Mouse (Mus musculus) activated CD4-positive, CD25-positive, alpha-beta regulatory T cell, adult 4 months (primary cell): ENCODE results near the gene Slc16a13. TPM values are rescaled to one million over a fixed set of nuclear protein-coding genes. Genes with fewer than 3 reads are reported as not detected.

ENCODE experiments used
- ATAC-seq: one replicate; pipeline ENCODE4 v1.8.0; 2017
- polyA plus RNA-seq, 2 experiments: library from polyadenylated mRNA; unstranded; fragments of 100-300 nt; shearing (Covaris generic); gene quantifications; one replicate each; pipeline ENCODE4 v1.2.1; 2017

Gene Slc16a13
- polyA plus RNA-seq, 2 experiments from 2014 or later, result 2.6 to 4.1 TPM

GRCm38 (mm10) chr11:70210681-70211080 is 10.2 kb downstream of the Slc16a13 start:
- no peak for ATAC-seq

DNA sequence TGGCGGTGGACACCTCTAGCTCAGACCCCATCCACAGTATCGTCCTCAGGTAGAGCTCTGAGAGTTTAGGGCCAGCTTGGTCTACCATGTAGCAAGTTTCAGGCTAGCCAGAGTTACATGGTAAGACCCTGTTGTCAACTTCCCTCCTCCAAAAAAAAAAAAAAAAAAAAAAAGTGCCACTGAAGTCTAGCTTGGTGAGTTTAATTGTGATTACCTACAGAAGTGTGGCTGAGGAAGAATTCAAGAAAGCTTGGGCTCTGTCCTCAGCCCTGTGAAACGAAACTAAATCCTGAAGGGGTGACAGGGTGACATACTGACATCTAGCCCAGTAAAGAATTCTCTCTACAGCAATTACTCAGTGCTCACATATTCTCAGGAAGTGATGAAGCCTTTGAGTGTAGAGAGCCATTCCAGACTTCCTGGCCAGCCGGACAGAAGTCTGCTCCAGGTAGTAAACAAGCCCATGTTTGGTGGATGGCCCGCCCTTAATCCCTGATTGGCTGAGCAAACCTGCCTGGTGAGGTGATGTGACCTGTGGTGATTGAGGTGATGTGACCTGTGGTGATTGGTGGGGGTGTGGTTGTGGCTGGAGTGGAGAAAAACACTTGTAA is 12.0 kb downstream of the Slc16a13 start:
- no peak for ATAC-seq

- no peak for ATAC-seq
Observed at GRCm38 (mm10) chr11:70207283-70207682, 13.6 kb downstream of the Slc16a13 start.

DNA sequence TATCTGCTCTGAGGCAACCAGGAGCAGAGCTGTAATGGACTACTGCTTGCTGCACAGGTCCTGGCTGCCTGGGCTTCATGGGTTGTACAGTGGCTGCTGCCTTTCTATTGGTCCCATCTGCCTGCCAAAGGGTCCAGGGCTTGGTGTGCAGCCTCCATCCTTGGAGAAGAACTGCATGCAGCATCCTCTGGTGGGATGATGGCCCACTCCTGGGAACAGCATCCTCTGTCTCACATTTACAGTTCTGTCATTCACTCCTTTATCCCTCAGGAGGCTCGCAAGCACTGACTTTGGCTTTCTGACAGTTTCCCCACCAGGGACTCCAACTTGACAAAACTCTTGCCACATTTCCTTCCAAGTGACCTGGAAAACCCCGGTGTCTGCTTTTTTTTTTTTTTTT is 14.1 kb downstream of the Slc16a13 start:
- no peak for ATAC-seq

GRCm38 (mm10) chr11:70201691-70202090 is 19.2 kb downstream of the Slc16a13 start:
- no peak for ATAC-seq

GRCm38 (mm10) chr11:70200036-70200608 is 20.7 kb downstream of the Slc16a13 start:
- no peak for ATAC-seq

- ATAC-seq, result no peak
Observed at GRCm38 (mm10) chr11:70199107-70199506, 21.8 kb downstream of the Slc16a13 start.

DNA sequence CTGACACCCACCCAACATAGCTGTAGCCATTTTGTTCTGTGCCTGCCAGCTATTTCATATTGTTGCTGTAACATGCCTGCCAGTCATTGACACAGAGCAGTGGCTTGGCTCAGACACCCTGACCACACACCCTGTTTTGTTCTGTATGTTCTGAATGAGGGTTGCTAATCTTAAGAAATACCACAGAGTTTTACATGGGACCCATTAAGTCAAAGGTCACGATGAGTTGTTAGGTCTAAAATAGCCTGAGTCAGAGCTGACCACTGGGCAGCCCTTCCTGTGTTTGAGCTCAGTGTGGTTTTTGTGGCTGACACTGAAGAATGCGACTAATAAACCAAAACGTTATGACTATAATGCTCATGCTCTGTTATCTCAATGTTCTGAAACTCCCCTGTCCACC is 22.5 kb downstream of the Slc16a13 start:
- ATAC-seq, result no peak

- no peak for ATAC-seq
Observed at GRCm38 (mm10) chr11:70193354-70194285, 27.2 kb downstream of the Slc16a13 start.

DNA sequence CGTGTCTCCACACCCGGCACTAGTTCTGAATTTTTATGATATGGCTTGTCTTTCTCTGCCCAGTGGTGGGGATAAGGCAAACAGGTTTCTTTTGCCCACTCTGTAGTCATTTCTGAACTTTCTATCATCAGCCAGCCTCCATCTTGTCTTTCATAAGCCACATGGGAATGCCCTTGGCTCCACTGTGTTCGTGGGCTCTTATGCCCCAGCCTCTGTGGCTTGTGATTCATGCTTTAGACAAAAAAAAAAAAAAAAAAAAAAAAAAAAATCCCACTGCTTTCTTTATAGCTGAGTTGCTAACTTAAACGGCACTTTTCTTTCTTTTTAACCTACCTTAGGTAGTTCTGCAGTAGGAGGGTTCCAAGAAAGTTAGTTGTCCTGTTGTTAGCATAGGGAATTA is 28.7 kb downstream of the Slc16a13 start:
- no peak for ATAC-seq

DNA sequence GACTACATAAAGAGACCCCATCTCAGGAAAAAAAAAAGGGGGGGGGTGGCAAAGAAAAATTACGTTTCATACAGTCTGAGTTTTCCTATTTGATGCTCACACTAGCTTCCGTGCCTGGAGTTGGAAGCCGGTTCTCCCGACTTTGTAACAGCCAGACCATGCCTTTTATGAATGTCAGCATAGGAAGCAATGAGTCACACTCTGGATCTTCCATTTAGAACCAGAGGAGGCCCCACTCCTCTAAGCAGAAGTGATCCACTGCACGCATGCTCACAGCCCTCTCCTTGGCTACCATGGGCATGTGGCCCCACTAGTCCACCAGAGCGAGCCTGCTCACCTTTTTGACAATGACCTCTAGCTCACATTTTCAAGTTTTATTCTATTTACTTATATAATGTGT is 29.7 kb downstream of the Slc16a13 start:
- ATAC-seq, result no peak

DNA sequence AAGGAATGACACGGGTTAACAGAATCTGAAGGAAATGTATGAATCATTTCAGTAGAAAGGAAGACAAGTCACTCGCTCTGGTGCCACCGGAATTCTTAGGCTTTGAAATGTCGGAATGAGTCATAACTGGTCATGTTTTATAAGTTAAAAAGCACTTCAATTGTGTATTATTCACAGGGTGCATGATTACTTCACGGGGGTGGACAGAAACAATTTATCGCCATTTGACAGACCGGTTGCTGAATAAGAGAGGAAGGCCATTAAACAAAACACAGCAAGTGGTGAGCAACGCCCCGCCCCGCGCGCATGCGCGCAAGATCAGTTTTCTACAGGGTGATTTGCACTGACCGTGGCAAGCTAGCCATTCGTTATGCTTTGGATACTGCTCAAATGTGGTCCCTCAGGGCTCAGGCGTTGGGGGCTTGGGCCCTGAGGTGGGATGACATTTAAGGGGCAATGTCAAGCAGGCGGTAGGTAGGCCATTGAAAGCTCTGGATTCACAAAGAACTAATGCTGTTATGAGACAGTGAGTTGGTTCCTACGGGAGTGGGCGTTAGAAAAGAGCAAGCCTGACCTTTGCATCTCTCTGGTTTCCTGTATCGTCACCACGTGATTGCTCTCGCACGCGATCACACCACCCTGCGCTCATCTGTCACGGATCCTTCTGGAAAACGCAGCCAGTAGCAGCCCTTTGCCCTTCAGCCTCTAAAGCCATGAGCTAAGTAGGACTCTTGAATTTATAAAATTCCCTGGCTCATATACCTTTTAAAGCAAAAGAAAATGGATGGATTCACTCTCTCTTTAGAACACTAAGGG is 31.3 kb downstream of the Slc16a13 start:
- no peak for ATAC-seq

GRCm38 (mm10) chr11:70185120-70185519 is 35.7 kb downstream of the Slc16a13 start:
- no peak for ATAC-seq

GRCm38 (mm10) chr11:70180496-70180895 is 40.4 kb downstream of the Slc16a13 start:
- no peak for ATAC-seq

- no peak for ATAC-seq
Observed at GRCm38 (mm10) chr11:70179401-70179800, 41.5 kb downstream of the Slc16a13 start.

DNA sequence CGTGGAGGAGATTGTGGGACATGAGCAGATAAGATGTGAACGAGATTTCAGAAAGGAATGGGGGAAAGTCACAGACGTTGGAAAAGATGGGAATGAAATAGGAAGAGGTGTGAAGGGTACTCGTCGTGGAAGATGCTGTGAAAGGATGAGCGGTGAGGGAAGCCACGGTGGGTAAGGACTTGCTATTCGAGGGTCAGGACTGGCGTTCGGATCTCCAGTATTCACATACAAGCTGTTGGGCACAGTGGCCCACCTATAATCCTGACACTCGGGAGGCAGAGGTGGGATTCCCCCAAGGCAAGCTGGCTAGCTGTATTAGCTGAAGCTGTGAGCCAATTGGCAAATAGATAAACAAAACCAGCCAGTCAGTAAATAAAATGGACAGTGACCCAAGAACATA is 42.1 kb downstream of the Slc16a13 start:
- ATAC-seq, result no peak

GRCm38 (mm10) chr11:70178311-70178710 is 42.6 kb downstream of the Slc16a13 start:
- no peak for ATAC-seq

GRCm38 (mm10) chr11:70177647-70178046 is 43.2 kb downstream of the Slc16a13 start:
- ATAC-seq, result no peak

GRCm38 (mm10) chr11:70174491-70174890 is 46.4 kb downstream of the Slc16a13 start:
- ATAC-seq, result no peak

DNA sequence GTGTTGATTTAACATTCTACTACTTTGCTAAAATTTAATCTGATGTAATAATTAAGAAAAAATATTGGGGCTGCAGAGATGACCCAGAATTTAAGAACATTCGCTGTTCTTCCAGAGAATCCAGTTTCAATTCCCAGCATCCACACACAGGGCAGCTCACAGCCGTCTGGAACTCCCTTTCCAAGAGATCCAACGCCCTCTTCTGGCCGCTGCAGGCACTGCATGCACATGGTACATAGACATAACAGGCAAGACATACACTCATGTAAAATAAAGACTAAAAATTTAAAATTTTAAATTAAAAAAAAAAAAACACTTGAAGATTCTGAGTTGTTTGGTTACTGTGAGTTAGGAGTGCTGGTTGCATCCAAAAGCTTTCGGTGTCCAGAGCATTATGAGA is 48.6 kb downstream of the Slc16a13 start:
- ATAC-seq, result no peak

DNA sequence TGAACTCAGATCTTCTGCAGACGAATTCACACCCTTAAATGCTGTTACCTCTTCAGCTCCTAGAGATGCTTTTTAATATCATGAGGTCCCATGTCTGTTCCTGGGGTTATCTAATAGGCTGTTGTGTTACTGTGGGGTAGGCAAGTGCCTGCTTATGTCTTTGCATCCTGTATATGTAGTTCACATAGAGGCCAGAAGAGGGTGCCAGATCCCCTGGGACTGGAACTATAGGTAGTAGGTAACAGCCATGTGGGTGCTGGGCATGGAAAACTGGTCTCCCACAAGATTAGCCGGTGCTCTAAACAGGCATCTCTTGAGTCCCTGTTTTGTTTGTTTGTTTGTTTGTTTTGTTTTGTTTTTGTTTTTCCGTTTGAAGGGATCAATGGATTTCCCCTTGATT is 49.0 kb downstream of the Slc16a13 start:
- ATAC-seq, result no peak

- ATAC-seq, result no peak
Observed at GRCm38 (mm10) chr11:70171181-70171580, 49.7 kb downstream of the Slc16a13 start.

GRCm38 (mm10) chr11:70170291-70170690 is 50.6 kb downstream of the Slc16a13 start:
- no peak for ATAC-seq
